Mouse (Mus musculus) kidney, embryonic 15.5 days (tissue): ENCODE data around the gene Il17f. TPM values are rescaled to one million over a fixed set of nuclear protein-coding genes. Genes with fewer than 3 reads are reported as not detected.
A peak's percentile ranks its signal among the peaks of the same experiment; 100 is the strongest.

Experiments used
- ATAC-seq: fragments of 200-750 bp; cut with Nextera tagmentation; replicated peaks from 2 replicates; pipeline ENCODE4 v1.8.0; 2017; ENCODE audit warnings: moderate TSS enrichment; ENCODE audit not compliant: low FRiP score
- H3K27ac ChIP-seq: fragments of 300-500 bp; sonication (generic); 2 replicates; pipeline ENCODE4 v1.5.1; 2015; ENCODE audit warnings: mild to moderate bottlenecking, inconsistent platforms
- H3K27me3 ChIP-seq: fragments of 300-500 bp; sonication (generic); 2 replicates; pipeline ENCODE4 v1.6.1; 2015; ENCODE audit warnings: inconsistent platforms
- H3K36me3 ChIP-seq: fragments of 300-500 bp; sonication (generic); 2 replicates; pipeline ENCODE4 v1.6.1; 2015; ENCODE audit warnings: inconsistent platforms
- H3K4me1 ChIP-seq: fragments of 300-500 bp; sonication (generic); 2 replicates; pipeline ENCODE4 v1.6.1; 2015; ENCODE audit warnings: inconsistent platforms
- H3K4me2 ChIP-seq: fragments of 300-500 bp; sonication (generic); 2 replicates; pipeline ENCODE4 v1.6.1; 2015; ENCODE audit warnings: moderate library complexity, mild to moderate bottlenecking, inconsistent platforms
- H3K4me3 ChIP-seq: fragments of 300-500 bp; sonication (generic); replicated peaks from 2 replicates; pipeline ENCODE4 v1.5.1; 2015; ENCODE audit warnings: mild to moderate bottlenecking, inconsistent platforms
- H3K9ac ChIP-seq: fragments of 300-500 bp; sonication (generic); 2 replicates; pipeline ENCODE4 v1.6.1; 2015; ENCODE audit warnings: mild to moderate bottlenecking, inconsistent platforms
- H3K9me3 ChIP-seq: fragments of 300-500 bp; sonication (generic); replicated peaks from 2 replicates; pipeline ENCODE4 v1.6.1; 2016; ENCODE audit warnings: inconsistent platforms
- WGBS: fragments of 180-500 bp; shearing (Covaris S2); methylation state at CpG from one replicate; pipeline ENCODE4 v1.1.7; 2015; ENCODE audit warnings: mixed read lengths; 5-methylcytosine and 5-hydroxymethylcytosine counted together
- polyA plus RNA-seq: library from polyadenylated mRNA; unstranded; fragments of >200 nt; fragmentation: Nextera tagmentation; extraction: Ambion mirVana; gene quantifications from 2 replicates; pipeline ENCODE4 v1.2.1, GENCODE M21; 2015

Il17f gene
- polyA plus RNA-seq, 1 experiment from 2014 or later: not detected

DNA sequence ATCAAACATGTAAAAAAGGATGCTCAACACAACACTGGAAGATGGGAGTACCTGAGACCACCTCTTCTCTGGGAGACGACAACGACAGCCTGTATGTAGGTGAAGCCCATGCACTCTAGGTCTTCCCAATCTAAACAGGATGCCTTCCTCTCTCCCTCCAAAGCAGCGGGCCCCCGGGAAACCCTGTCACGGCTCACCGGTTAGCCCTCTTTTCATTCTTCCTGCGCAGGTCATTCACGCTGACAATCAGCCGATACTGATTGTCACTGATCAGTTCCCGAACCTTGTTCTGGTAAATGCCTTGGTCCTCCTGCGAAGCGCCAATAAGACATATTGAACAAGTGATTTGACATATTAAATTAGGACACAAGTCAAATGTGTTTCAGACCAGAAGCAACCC lies 27.2 kb upstream of the Il17f start:
- no peaks in the 10 kb centered on the region for H3K27me3 ChIP-seq
- peaks cover 17% of the 10 kb centered on the region for H3K4me1 ChIP-seq
- no peak for ATAC-seq
- H3K4me2 ChIP-seq: 0 out of 2 replicates have a peak overlapping the region, but pooled peaks have one; percentile 77
- H3K9ac ChIP-seq: no peak overlapping the region
- no peaks in the 10 kb centered on the region for H3K9me3 ChIP-seq
- 0 out of 2 replicates have a peak overlapping the region, but pooled peaks have one; percentile 32 for H3K4me3 ChIP-seq
- peaks cover 55% of the 10 kb centered on the region for H3K36me3 ChIP-seq
- WGBS: 63% methylated on average over 12 of the region's 12 CpGs
- no peak overlapping the region for H3K27ac ChIP-seq

- Histone ChIP-seq H3K36me3 (peaks cover 59% of the 10 kb centered on the region), H3K27ac (no peak overlapping the region), H3K9ac (no peak overlapping the region), H3K27me3 (no peaks in the 10 kb centered on the region), H3K4me2 (no peak overlapping the region), H3K9me3 (no peaks in the 10 kb centered on the region), H3K4me3 (no peak overlapping the region), H3K4me1 (peaks cover 17% of the 10 kb centered on the region)
- WGBS: 78% methylated on average over 9 of the region's 9 CpGs
- no peak for ATAC-seq
Measured at GRCm38 (mm10) chr1:20817172-20817571, 26.8 kb upstream of the Il17f start.

DNA sequence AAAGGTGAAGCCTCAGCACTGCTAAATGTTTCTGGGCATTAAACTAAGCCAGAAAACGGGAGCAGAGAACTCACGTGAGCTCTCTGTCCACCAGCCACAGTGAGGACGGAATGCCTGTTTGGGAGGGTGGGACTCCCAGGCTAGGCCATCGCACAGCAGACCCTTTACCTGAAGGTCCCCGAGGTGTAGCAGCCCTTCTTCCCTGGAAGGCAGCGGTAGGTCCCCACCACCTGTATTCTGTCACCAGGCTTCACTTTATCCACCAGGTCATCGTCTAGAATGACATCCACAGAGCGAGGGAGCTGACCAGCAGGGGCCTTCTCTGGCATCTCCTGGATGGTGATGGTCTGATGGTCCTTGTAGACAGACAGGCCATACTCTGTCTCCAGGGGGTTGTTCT lies 24.1 kb upstream of the Il17f start:
- H3K4me2 ChIP-seq: no peak overlapping the region
- 85% methylated on average over 8 of the region's 8 CpGs for WGBS
- H3K27me3 ChIP-seq: no peaks in the 10 kb centered on the region
- H3K4me1 ChIP-seq: peaks cover 17% of the 10 kb centered on the region
- H3K27ac ChIP-seq: no peak overlapping the region
- H3K36me3 ChIP-seq: peaks cover 86% of the 10 kb centered on the region
- no peaks in the 10 kb centered on the region for H3K9me3 ChIP-seq
- ATAC-seq: no peak
- H3K9ac ChIP-seq: no peak overlapping the region
- H3K4me3 ChIP-seq: no peak overlapping the region

GRCm38 (mm10) chr1:20804526-20804925 lies 14.1 kb upstream of the Il17f start:
- no peak overlapping the region for H3K27ac ChIP-seq
- H3K9ac ChIP-seq: no peak overlapping the region
- H3K4me1 ChIP-seq: no peaks in the 10 kb centered on the region
- ATAC-seq: no peak
- no peaks in the 10 kb centered on the region for H3K9me3 ChIP-seq
- no peak overlapping the region for H3K4me3 ChIP-seq
- H3K27me3 ChIP-seq: no peaks in the 10 kb centered on the region
- peaks cover 98% of the 10 kb centered on the region for H3K36me3 ChIP-seq
- H3K4me2 ChIP-seq: no peak overlapping the region
- WGBS: 89% methylated on average over 10 of the region's 10 CpGs

DNA sequence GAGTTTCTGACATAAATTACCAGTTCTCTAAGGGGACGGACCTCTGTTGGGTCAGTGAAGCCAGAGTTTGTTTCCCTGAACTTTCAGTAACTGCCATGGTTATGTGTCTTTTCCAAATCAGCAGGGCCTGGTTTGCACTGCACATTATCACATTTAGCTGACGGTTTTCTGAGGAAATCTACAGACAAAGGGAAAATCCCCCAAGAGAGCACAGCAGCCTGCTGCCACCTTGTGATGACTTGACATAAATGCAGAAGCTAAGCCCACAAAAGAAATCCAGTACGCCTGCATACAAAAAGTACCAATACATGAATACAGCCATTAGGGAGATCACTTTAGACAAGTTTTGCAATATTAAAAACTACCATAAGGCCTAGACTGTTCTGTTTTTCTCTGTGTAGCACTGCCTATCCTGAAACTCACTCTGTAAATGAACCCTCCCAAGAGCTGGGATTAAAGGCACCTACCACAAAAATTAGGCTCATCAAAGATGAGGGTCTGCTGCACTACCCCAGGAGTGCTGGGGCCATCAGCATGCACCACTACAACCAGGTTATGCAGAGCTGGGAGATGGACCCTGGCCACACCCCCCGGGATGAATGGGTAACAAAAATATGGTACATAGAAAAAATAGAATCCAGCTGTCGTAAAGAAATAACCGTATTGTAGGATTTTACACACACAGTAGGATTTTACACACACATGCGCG lies 11.4 kb upstream of the Il17f start:
- Histone ChIP-seq H3K36me3 (peaks cover 84% of the 10 kb centered on the region), H3K4me1 (no peaks in the 10 kb centered on the region), H3K4me2 (no peak overlapping the region), H3K27me3 (no peaks in the 10 kb centered on the region), H3K27ac (no peak overlapping the region), H3K9me3 (no peaks in the 10 kb centered on the region), H3K9ac (no peak overlapping the region), H3K4me3 (no peak overlapping the region)
- 84% methylated on average over 8 of the region's 8 CpGs for WGBS
- ATAC-seq: no peak

DNA sequence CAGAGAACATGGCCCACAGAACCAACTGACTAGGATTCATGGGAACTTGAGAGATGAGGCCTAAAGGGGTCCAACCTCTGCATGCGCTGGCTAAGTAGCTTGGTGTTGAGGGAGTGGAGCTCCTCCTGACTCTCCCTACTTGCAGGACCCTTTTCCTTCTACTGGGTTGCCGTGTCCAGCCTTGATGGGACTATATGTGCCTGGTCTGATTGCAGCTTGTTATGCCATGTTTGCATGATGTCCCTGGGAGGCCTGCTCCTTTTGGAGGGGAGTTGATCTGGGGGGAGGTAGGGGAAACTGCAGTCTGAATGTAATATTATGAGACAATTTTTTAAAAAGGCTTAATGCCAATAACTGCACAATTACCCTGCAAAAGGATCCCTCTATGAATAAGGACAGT lies 10.9 kb upstream of the Il17f start:
- Histone ChIP-seq H3K9me3 (no peaks in the 10 kb centered on the region), H3K27me3 (no peaks in the 10 kb centered on the region), H3K4me1 (no peaks in the 10 kb centered on the region), H3K4me2 (no peak overlapping the region), H3K36me3 (peaks cover 79% of the 10 kb centered on the region), H3K9ac (no peak overlapping the region), H3K27ac (no peak overlapping the region), H3K4me3 (no peak overlapping the region)
- WGBS: 90% methylated on average over 2 of the region's 2 CpGs
- no peak for ATAC-seq

DNA sequence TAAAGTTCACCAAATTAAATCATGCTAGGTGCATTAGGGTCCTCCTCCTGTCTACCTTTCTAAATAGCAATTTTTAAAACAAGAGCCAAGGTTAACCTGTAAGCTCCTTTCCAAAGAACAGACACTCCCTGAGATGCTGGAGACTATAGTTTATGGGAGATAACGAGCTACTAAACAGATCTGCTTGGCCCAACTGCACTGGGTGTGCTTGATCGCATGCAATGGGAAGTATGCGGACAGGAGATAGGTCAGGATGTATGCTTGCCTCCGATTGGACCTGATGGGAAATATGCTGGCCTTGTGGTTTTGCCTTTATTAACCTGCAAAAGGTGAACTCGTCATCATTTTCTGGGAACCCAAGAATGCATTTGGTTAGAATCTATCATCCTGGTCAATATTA lies 4.8 kb upstream of the Il17f start:
- Histone ChIP-seq H3K27me3 (no peaks in the 10 kb centered on the region), H3K9ac (no peak overlapping the region), H3K4me2 (no peak overlapping the region), H3K27ac (no peak overlapping the region), H3K4me3 (no peak overlapping the region), H3K36me3 (peaks cover 19% of the 10 kb centered on the region), H3K4me1 (no peaks in the 10 kb centered on the region), H3K9me3 (no peaks in the 10 kb centered on the region)
- WGBS: 92% methylated on average over 5 of the region's 5 CpGs
- no peak for ATAC-seq

- no peak overlapping the region for H3K9ac ChIP-seq
- no peaks in the 10 kb centered on the region for H3K4me1 ChIP-seq
- ATAC-seq: no peak
- H3K27ac ChIP-seq: no peak overlapping the region
- WGBS: 94% methylated on average over 4 of the region's 4 CpGs
- H3K4me3 ChIP-seq: no peak overlapping the region
- H3K27me3 ChIP-seq: no peaks in the 10 kb centered on the region
- H3K4me2 ChIP-seq: no peak overlapping the region
- H3K36me3 ChIP-seq: peaks cover 15% of the 10 kb centered on the region
- no peaks in the 10 kb centered on the region for H3K9me3 ChIP-seq
Measured at GRCm38 (mm10) chr1:20794760-20795159, 4.3 kb upstream of the Il17f start.

GRCm38 (mm10) chr1:20791414-20791813 lies 997 bp upstream of the Il17f start:
- Histone ChIP-seq H3K9me3 (no peaks in the 10 kb centered on the region), H3K36me3 (no peaks in the 10 kb centered on the region), H3K27me3 (no peaks in the 10 kb centered on the region), H3K27ac (no peak overlapping the region), H3K4me3 (no peak overlapping the region), H3K9ac (no peak overlapping the region), H3K4me2 (no peak overlapping the region), H3K4me1 (peaks cover 4% of the 10 kb centered on the region; the same call in 1 of the 2 replicates)
- 74% methylated on average over 7 of the region's 7 CpGs for WGBS
- no peak for ATAC-seq

GRCm38 (mm10) chr1:20788419-20788818 lies 2.0 kb downstream of the Il17f start:
- ATAC-seq: peak; percentile 78; the same call in 1 of the 2 replicates
- H3K4me3 ChIP-seq: 0 out of 2 replicates have a peak overlapping the region, but pooled peaks have one; percentile 5
- no peaks in the 10 kb centered on the region for H3K36me3 ChIP-seq
- WGBS: 43% methylated on average over 10 of the region's 10 CpGs
- no peaks in the 10 kb centered on the region for H3K9me3 ChIP-seq
- peak overlapping the region; percentile 41 for H3K4me2 ChIP-seq
- H3K4me1 ChIP-seq: peaks cover 4% of the 10 kb centered on the region; the same call in 1 of the 2 replicates
- no peak overlapping the region for H3K27ac ChIP-seq
- no peaks in the 10 kb centered on the region for H3K27me3 ChIP-seq
- no peak overlapping the region for H3K9ac ChIP-seq

DNA sequence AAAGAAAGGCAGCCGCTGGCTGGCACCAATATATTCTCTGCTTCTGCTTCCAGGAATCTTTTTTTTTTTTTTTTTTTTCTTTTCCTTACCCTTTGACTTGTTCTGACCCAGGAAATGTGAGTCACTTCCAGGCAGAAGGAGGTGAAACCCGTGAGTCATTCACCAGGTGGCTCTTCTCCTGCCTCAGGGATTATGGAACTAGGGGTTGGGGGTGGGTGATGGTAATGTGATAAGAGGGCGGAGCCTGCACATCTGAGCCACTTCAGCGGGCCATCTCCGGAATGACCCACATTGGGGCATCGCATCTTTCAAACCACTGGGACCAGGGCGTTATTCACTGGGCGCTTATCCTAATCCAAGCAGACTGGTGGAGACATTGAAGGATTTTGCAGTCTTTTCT lies 3.4 kb downstream of the Il17f start:
- no peak for ATAC-seq
- Histone ChIP-seq H3K27ac (no peak overlapping the region), H3K36me3 (no peaks in the 10 kb centered on the region), H3K27me3 (no peaks in the 10 kb centered on the region), H3K4me2 (no peak overlapping the region), H3K4me3 (no peak overlapping the region), H3K9me3 (no peaks in the 10 kb centered on the region), H3K4me1 (peaks cover 4% of the 10 kb centered on the region; the same call in 1 of the 2 replicates), H3K9ac (no peak overlapping the region)
- 41% methylated on average over 8 of the region's 8 CpGs for WGBS

DNA sequence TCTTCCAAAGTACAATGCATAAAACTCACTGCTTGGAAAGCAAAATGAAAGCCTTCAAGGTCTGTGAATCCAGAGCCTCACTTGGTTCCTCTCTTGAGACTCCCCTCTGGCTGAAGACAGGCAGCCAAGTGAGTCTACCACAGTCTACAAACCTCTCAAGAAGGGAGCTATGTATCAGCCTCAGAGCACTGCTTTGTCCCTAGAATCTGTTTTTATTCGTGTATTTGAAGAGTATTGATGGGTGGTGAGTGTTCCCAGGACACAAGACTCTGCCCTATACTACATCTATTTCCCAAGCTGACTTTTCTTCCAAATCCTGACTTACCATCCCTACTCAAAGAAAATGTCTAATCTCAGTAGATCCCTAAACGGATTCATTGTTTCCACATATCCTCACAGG lies 12.1 kb downstream of the Il17f start:
- no peak overlapping the region for H3K9ac ChIP-seq
- H3K27ac ChIP-seq: no peak overlapping the region
- no peak overlapping the region for H3K4me2 ChIP-seq
- ATAC-seq: no peak
- no peaks in the 10 kb centered on the region for H3K27me3 ChIP-seq
- no peaks in the 10 kb centered on the region for H3K4me1 ChIP-seq
- H3K36me3 ChIP-seq: no peaks in the 10 kb centered on the region
- H3K4me3 ChIP-seq: no peak overlapping the region
- WGBS: 91% methylated on average over 2 of the region's 2 CpGs
- H3K9me3 ChIP-seq: no peaks in the 10 kb centered on the region
